13 mouse cellular contexts compared by ENCODE assay signal in genomic region chr5:27262751-27263150, GRCm38 (mm10).
DNase-seq lines count a peak whose midpoint lies in the region; ATAC-seq and TF ChIP-seq lines count a peak whose summit lies in the region.
"Had no signal": no experiment of that assay in that cellular context is flagged by ENCODE, and none has a peak within 500 bp of the region (broad histone marks: within the 10 kb centered on the region; RNA-seq: fewer than 3 reads in every experiment).

No protein-coding gene starts in this region.

- H3K27me3 ChIP-seq in cerebellum, adult 2 months (ENCODE audit: control insufficient read depth, insufficient read depth, low read length), result no peaks in the 10 kb centered on the region
- H3K27me3 ChIP-seq in forebrain, embryonic 16.5 days (replicated peaks; ENCODE audit: control insufficient read depth, insufficient read depth, low read length), result no peaks in the 10 kb centered on the region
- no peaks in the 10 kb centered on the region for H3K27me3 ChIP-seq in midbrain, embryonic 15.5 days (replicated peaks)
- H3K27me3 ChIP-seq: stomach, embryonic 15.5 days had no signal

- peak overlapping the region; percentile 70 for H3K9ac ChIP-seq in forebrain, embryonic 16.5 days (replicated peaks; ENCODE audit: low read depth, low read length)
- H3K9ac ChIP-seq in midbrain, embryonic 15.5 days, result peak overlapping the region; percentile 65
- H3K9ac ChIP-seq: stomach, embryonic 15.5 days had no signal

- no peak for TF ChIP-seq CTCF in cerebellum, adult 2 months (IDR thresholded peaks at IDR 0.05; ENCODE audit: borderline replicate concordance, insufficient read depth, low read depth, low read length)

- no peaks in the 10 kb centered on the region for H3K9me3 ChIP-seq in forebrain, embryonic 16.5 days (ENCODE audit: control insufficient read depth, low read length)
- no peaks in the 10 kb centered on the region for H3K9me3 ChIP-seq in midbrain, embryonic 15.5 days
- H3K9me3 ChIP-seq: stomach, embryonic 15.5 days had no signal

- DNase-seq in cerebellum, adult 2 months, result peak; percentile 51 to 62
- DNase-seq in cerebellum, postnatal 4 days (ENCODE audit: low spot score in 2 of 2), result no peak
- DNase-seq in cerebellum, adult 9-11 months, result peak; percentile 50
- DNase-seq in adrenal gland, postnatal 10 days, result no peak
- no peak for DNase-seq in heart, postnatal 14 days
- DNase-seq in kidney, adult 9 months, result no peak
- DNase-seq: adrenal gland, postnatal 25 days; heart, adult 18-20 months; lung, postnatal 4 days had no signal

- intact Hi-C loops in heart, postnatal 14 days (cut with DNase I), result no loop called here

- H3K4me3 ChIP-seq in cerebellum, adult 2 months (replicated peaks; ENCODE audit: insufficient read depth, low read depth, low read length), result peak overlapping the region; percentile 90
- peak overlapping the region; percentile 48 for H3K4me3 ChIP-seq in forebrain, embryonic 16.5 days (replicated peaks; ENCODE audit: low read length)
- H3K4me3 ChIP-seq in midbrain, embryonic 15.5 days, result peak overlapping the region; percentile 49

- ATAC-seq in forebrain, embryonic 16.5 days, result no peak
- no peak; the same call in 1 of the 2 replicates for ATAC-seq in midbrain, embryonic 15.5 days (replicated peaks)
- ATAC-seq: intestine, embryonic 16.5 days had no signal

- H3K4me2 ChIP-seq in forebrain, embryonic 16.5 days (ENCODE audit: low read length), result peak overlapping the region; percentile 68
- peak overlapping the region; percentile 73 for H3K4me2 ChIP-seq in midbrain, embryonic 15.5 days

- WGBS in cerebellum, adult 2 months, result 18% methylated on average over 1 of the region's 1 CpGs
- 40% methylated on average over 1 of the region's 1 CpGs for WGBS in forebrain, embryonic 16.5 days
- WGBS in midbrain, embryonic 15.5 days, result 35% methylated on average over 1 of the region's 1 CpGs

- TF ChIP-seq POLR2A in cerebellum, adult 2 months (IDR thresholded peaks at IDR 0.05; ENCODE audit: borderline replicate concordance, insufficient read depth, low read length), result peak; percentile 27; the same call in 1 of the 2 replicates

- peak overlapping the region; percentile 86 for H3K27ac ChIP-seq in cerebellum, adult 2 months (ENCODE audit: insufficient read depth, low read length)
- no peak overlapping the region for H3K27ac ChIP-seq in forebrain, embryonic 16.5 days (ENCODE audit: low read length)
- H3K27ac ChIP-seq in midbrain, embryonic 15.5 days, result peak overlapping the region; percentile 91
- H3K27ac ChIP-seq: stomach, embryonic 15.5 days had no signal

- peaks cover 26% of the 10 kb centered on the region for H3K4me1 ChIP-seq in cerebellum, adult 2 months (ENCODE audit: control insufficient read depth, insufficient read depth, low read length)
- peaks cover 13% of the 10 kb centered on the region for H3K4me1 ChIP-seq in forebrain, embryonic 16.5 days (replicated peaks; ENCODE audit: control insufficient read depth, insufficient read depth, low read length)
- peaks cover 38% of the 10 kb centered on the region for H3K4me1 ChIP-seq in midbrain, embryonic 15.5 days
- H3K4me1 ChIP-seq: stomach, embryonic 15.5 days had no signal

- H3K36me3 ChIP-seq in forebrain, embryonic 16.5 days (ENCODE audit: control insufficient read depth, insufficient read depth), result no peaks in the 10 kb centered on the region
- no peaks in the 10 kb centered on the region for H3K36me3 ChIP-seq in midbrain, embryonic 15.5 days (replicated peaks)
- H3K36me3 ChIP-seq: stomach, embryonic 15.5 days had no signal

Comparison
In these comparisons a context has a peak if more than half of its experiments do, and no peak if none do; other contexts are left out.
1. DNase-seq: peak in cerebellum, adult 2 months (2 of 2) and cerebellum, adult 9-11 months (single experiment); none in cerebellum, postnatal 4 days (0 of 2), adrenal gland, postnatal 10 days (single experiment), heart, postnatal 14 days (0 of 2) and kidney, adult 9 months (single experiment).
2. Peak in every context shown above with its lines, with median percentiles within 50 percentile points of each other: H3K4me3 ChIP-seq.